Mouse (Mus musculus) adrenal gland, postnatal 4 days (tissue): ENCODE data around the gene 4931440F15Rik. TPM values are rescaled to one million over a fixed set of nuclear protein-coding genes. Genes with fewer than 3 reads are reported as not detected.
"Not testable (repeated sequence)": the region's sequence is repeated elsewhere in the genome, so short reads cannot be mapped to it uniquely, and the experiment has no call there.

Experiments used
- DNase-seq, 2 experiments: peaks; one replicate each; pipeline ENCODE4 v3.0.0; 2021 to 2022; ENCODE audit warnings: low spot score in 2 of 2, mixed read lengths in 2 of 2
- long read RNA-seq, 2 experiments: library from polyadenylated mRNA; stranded (forward); transcript quantifications; one replicate each; pipeline ENCODE4 v2.0.0; 2021
- total RNA-seq, 2 experiments: library from RNA; stranded (reverse); gene quantifications; 2 replicates each; pipeline ENCODE4 v1.2.3; 2021

Gene 4931440F15Rik
- total RNA-seq: under 1 TPM; 0.48 to 0.85 TPM
- long read RNA-seq, experiment 1: 0 reads
- long read RNA-seq, experiment 2: 0 reads

DNA sequence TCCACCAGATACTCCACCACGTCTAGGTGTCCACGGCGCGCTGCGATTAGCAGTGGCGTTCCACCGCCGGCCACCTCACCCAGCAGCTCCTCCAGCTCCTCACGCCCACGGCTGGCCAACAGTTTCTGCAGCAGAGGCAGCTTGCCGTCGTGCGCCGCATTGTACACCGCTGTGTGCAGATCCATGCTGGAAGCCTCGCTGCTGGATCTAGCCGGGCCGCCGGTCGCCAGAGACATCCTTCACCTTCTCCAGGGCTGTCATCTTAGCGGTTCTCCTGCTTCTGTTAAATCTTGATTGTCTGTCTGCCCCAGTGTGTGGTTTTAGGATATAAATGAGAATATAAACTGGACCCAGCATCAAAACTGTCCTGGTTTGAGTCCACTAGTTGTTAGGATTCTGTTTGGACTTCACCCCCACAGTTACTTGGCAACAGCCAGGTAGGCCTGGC lies at the start of gene 4931440F15Rik:
4931440F15Rik (minus strand) TSS at position 398 of the 448 bp plus-strand sequence.
- not testable (repeated sequence) for DNase-seq

DNA sequence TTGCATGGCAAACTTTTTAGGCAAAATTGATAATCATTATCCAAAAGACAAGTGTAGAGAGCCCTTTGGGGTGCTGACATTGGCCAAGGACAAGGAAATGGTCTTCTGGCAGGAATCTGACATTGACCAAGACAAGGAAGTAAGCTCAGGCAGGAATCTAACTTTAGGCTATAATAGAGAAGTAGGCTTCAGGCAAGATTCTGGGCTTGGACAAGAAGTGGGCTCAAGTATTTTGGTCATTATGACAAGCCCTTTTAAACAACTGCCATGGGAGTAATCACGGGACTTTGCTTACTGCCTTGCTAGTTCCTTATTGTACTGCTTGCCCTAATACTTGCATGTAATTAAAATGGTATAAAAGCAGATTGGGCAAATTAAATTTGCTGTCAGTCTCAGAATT lies 49.3 kb upstream of the 4931440F15Rik start:
- DNase-seq: not testable (repeated sequence)

DNA sequence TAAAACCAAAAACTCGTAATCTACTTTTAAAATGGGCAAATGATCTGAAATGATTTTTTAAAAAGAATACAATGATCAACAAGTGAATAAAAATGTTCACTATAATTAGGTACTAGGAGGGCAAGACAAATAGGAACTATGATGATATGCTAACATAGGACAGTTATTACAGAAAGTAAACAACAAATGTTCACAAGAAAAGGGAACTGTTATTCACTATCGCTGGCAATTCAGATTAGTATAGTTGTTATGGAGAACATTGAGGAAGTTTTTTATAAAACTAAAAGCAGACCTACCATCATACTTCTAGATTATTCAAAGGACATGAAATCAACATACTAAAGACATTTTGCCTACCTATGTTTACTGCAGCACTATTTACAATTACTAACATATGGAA lies 44.7 kb upstream of the 4931440F15Rik start:
- no peak for DNase-seq

DNA sequence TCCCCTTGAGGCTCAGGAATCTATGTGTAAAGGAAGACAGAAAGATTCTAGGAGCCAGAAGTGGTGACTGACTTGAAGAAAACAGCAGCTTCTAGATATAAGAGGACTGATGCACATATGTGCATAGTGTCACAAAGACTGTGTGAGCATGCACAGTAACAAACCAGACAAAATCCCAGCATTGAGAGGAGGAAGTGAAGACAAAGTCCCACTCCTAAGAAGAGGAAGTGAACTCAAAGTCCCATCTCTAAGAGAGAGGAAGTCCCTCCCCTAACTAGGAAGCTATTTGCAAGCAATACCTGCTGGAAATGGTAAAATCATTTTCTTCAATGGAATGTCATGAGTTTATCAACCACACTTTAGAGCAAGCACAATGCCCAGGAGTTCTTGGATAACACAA lies 38.8 kb upstream of the 4931440F15Rik start:
- no peak for DNase-seq

DNA sequence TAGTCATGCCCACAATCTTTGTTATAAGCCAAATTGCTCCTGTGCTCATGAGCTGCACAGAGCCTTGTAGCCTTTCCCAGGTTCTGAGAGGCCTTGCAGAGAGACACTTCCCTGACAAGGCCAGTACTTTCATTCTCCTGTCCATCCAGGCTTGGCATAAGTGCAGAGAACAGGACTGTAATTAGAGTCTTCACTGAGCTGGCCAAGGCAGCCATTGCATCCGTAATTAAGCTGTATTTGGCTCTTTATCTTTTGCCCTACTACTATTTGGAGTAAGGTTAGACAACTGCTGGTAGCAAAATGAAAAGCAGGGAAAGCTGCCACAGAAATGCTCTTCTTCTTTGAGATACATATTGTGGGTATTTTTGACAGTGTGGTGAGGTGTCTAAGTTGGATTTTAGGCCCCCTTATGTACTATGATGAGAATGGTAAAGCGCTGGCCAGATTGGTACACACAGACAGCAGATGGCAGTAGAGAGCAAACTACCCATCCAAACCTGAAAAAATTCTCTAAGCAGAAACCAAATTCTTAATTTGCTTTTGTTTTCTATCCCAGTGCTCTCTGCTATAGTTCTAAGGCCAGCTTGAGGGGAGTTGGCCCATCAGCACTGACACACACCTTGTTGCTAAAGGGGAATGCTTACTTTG lies 36.4 kb upstream of the 4931440F15Rik start:
- no peak for DNase-seq

DNA sequence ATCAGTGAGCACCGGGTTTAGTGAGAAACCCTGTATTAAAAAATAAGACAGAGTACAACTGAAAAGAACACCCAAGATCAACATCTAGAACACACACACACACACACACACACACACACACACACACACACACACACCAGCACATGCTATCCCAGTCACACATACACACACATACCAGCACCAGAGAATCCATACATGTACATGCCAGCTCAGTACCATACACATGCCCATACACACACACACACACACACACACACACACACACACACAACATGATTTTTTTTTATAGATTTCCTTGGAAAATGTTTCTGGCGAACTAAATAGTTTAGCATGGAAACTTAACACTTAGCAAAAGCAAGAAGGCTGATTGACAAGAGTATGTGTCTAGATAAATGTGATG lies 35.6 kb upstream of the 4931440F15Rik start:
- no peak for DNase-seq

DNA sequence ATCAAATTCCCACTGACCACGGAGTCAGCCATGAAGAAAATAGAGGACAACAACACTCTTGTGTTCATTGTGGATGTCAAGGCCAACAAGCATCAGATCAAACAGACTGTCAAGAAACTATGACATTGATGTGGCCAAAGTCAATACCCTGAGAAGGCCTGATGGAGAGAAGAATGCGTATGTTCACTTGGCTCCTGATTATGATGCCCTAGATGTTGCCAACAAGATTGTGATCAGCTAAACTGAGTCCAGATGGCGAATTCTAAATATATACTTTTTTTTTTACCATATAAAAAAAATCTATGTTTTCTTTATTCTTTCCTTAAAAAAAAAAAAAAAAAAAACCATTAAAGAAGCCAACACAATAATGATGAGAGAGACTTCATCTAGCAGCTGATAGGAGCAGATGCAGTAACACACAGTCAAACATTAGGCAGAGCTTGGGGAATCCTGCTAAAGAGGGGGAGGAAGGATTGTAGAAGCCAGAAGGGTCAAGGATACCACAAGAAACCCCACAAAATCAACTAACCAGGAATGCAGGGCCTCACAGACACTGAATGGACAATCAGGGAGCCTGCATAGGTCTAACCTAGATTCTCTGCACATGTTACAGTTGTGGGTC lies 15.2 kb upstream of the 4931440F15Rik start:
- no peak for DNase-seq

DNA sequence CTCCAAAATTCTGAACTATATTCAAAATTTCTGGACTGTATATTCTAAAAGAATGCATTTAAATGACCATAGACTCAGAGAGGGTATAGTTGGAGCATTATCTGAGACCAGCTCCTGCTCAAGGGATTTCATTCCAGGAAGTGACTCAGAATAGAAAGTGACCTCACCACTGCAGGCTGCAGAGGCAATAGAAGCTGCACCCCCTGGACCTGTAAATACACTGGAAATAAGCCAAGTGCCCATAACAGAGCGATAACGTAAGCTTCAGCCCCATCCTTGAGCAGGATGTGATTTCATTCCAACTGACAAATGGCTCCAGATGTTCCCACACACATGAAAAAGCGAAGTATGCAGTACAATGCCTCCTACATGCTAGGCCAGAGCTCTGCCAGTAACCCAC lies 14.3 kb upstream of the 4931440F15Rik start:
- DNase-seq: no peak

DNA sequence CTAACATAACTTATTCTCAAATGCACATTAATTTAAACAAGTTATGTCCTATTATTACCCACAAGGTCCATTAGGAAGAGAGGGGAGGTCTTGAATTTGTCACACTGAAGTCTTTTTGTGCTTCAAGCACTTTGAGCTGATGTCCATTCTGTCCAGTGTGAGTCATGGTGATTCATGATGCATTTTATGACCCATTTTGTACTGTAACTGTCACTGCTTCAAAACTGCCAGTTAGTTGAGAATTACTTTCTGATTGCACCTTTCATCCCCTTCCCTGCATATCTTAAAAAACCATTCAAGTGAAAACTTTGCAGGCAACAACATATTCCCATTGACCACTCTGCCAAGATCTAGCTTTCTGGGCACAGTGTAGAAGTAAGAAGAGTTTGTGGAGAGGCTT lies 11.6 kb upstream of the 4931440F15Rik start:
- no peak for DNase-seq

DNA sequence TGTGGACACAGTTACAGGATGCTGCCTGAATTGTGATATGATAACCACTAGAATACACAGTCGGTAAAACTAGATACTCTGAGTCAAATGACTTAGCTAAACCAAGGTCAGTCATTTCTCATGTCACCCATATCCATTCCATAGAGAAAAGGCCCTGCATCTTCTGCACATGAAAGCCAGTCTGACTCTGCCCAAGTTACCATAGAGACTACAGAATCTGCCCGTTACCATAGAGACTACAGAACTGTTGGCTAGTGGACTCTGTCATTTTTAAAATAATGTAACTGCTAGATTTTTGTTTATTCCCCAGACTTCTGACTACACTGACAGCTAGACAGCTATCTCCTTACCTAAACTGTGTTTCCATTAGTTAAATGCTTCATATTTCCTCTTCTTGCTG lies 2.3 kb upstream of the 4931440F15Rik start:
- no peak for DNase-seq

DNA sequence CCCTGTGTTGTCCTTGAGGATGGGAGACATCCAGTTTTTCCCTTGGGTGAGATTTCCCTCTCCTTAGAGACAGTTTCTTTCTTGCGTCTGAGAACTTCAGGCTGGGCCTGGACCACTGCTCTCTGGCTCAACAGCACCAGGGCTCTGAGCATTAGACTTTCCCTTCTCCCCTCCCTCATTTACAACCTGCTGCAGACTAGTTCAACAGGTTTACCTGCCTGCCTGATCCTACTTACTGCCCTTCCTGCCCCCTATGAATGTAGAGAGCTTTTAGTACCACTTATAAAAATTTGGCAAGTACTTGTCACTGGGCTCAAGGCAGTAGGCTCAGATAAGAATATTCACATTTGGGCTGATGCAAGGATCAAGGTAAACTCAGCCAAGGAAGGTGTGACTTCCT lies 533 bp upstream of the 4931440F15Rik start:
- DNase-seq: no peak

DNA sequence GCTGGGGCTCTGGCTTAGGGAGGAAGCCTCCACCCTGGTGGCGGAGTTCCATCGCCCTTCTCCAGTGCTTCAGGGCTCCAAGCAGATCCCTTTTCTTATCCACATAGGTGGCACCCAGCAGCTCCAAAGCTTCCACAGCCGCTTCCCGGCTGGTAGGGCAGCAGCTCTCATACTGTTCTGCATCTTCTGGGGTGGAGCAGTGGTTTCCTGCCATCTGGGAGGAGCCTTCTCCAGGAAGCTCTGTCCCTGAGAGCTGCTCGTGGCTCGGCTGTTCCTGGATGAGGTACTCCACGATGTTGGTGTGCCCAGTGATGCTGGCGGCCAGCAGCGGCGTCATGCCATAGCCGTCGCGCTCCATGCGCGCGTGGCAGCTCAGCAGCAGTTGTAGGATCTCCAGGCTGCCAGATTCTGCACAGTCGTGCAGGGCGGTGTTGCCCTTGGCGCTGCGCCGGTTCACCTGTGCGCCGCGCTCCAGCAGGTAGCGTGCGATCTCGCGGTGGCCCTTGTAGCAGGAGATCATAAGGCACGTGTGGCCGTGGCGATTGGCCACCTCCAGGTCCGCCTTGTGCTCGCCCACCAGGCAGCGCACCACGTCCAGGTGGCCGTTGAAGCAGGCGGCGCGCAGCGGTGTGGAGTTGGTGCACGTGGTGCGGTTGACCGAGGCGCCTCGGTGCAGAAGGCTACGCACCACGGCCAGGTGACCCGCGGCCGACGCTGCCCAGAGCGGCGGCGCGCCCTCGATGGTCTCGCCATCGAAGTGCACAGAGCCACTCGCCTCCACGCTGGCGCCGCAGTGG lies 796 bp downstream of the 4931440F15Rik start:
- not testable (repeated sequence) for DNase-seq

DNA sequence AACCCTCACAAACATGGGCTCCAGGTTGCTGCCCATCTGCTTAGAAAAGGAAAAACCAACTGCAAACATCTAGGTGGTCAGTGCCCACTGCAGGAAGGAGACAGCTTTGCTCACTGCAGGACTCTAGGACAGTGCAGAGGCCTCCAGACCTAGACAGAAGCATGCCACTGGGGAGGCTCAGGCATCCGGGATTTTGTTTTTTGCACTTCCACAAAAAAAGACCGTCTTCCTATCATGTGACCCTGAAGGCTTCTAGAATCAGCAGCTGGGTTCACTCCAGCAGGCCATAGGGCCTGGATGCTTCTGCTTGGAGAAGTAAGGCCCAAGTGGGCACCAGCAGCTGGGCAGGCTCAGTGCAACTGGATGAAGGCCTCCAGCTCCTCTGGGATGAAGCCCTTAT lies 2.3 kb downstream of the 4931440F15Rik start:
- no peak for DNase-seq

DNA sequence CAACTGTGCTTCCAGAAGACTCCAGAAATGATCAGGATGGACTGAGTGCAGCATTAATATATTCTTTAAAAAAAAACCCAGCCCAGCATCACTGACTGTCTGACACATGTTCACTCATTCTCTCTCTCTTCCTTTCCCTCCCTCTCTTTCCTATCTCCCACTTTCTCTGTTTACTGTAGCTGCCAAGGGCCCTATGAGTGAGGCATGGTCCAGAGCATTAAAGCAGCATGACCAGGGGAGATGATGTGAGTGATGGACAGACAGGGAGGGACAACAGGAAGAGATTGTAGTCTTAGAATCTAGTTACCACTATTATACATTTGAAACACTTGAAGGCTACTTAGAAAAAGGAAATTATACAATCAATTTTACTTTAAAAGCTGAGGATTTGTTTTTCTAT lies 9.8 kb downstream of the 4931440F15Rik start:
- no peak for DNase-seq

DNA sequence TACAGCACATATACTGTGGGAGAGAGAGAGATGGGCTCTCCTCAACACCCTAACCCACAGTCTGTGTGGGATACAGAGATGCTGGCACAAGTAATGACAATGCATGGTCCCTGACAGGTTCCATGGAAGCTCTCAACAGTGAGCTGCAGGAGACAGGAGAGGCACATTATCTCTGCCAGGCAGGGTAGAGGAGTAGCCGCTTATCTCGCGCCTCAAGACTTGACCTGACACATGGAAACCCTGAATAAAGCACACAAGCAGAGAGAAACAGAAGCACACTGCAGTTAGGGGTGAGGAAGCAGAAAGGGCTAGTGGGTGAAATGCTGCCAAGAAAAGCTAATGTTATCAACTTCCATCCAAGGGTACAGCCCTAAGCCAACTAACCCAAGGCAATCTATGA lies 10.2 kb downstream of the 4931440F15Rik start:
- no peak for DNase-seq

DNA sequence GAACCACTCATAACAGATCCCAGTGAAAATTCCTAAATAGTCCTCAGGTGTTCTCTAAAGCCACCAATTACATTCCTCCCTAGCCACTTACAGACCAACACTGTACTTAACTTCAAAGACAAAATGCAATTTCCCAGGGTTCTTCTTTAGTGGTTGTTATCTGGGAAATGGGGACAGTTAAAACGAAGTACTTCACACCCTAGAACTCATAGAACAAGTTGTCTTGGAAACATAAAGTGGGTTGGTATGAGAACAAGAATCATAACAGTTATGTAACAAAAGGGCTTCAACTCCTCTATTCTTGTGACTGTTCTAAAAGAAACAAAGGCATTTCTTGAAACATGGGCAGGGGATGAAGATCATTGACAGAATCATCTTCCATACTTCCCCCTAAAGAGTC lies 12.2 kb downstream of the 4931440F15Rik start:
- no peak for DNase-seq

DNA sequence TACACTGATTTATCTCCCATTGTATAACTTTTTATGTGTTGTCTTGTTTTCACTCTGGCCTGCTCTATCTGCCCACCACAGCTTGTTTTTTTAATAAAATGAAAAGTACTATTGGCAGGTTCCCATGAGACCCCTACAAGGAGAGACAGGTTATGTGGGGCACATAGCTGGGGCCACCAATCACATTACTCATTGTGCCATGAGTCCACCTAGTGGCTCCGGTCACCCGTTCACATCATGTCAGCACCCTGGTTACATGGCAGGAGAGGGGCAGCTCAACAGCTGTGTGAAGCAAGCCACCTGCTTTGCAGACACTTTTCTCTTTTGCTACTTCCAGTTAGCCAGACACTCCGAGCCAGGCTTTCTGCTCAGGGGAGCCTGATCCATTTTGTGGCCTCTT lies 13.0 kb downstream of the 4931440F15Rik start:
- no peak for DNase-seq

DNA sequence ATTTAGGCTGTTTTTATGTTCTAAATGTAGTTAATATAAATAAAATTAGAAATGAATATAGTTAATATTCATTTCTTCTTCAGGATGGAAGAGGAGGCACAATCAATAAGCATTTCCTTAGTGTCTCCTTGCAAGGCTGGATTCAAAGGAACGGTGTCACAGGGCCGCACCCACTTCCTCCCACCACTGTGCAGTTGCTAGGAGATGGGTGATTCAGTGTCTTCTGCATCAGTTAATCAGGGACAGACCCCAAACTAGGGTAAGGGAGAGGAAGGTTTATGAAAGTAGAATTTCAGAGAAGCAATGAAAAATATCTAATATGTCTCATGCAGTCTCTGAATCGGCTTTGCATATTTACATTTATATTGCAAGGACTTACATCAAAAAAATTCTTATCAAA lies 15.1 kb downstream of the 4931440F15Rik start:
- no peak for DNase-seq

DNA sequence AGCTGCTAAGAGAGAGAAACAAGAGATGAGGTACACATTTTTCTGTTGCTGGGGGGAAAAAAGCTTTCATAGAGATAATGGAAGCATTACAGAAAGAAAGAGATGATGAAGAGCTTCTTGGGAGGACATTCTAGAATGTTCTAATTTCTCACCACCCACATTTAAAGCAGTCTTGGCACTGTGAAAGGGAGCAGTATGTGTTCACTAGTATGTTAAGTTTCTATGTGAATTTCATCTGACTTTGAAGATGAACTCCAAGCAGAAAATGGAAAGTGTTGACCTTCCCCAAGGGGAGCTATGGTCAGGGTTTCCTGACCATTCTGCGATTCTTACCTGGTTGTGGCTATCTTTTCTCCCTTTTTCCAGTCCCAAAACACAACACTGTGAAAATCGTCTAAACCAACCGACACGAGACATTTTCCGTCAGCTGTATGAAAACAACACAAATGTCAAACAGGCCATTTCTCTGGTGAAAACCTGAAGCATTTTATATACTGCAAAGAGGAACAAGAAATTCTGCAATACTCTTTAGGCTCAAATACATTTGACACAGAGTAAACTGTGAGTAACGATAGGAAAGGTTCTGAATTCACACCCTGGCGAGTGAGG lies 16.4 kb downstream of the 4931440F15Rik start:
- DNase-seq: no peak

DNA sequence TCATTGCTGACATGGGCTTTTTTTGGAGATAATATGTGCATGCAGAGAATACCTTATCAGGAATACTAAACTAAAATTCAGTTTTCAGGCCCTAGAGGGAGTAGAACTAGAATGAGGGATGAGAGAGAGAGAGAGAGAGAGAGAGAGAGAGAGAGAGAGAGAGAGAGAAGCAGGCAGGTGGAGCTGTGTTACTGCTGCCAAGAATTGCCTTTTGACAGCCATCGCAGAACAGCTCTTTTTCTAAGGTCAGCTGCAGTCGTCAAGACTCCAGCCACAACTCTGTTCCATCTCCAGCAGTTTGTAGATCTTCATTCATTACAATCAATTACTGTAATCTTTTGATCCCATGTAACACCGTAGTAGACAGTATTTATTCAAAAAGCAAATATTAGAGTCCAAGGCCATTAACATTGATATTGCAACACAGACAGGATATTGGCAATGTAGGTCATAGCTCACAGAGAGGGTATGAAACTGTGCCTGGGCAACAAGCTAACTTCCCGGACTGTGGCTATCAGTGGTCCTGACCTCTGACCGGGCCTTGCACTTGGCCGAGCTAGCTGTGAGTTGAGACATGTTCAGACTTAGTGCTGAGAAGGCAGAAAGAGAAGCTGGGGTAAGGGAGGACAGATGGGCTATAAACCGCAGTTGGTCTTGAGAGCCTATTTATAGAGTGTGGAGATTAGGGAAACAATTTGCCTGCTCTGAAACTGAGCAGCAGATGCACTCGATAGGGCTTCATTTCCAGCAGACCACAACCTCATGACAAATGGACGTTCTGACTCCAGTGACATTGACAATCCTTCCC lies 17.1 kb downstream of the 4931440F15Rik start:
- DNase-seq: no peak

DNA sequence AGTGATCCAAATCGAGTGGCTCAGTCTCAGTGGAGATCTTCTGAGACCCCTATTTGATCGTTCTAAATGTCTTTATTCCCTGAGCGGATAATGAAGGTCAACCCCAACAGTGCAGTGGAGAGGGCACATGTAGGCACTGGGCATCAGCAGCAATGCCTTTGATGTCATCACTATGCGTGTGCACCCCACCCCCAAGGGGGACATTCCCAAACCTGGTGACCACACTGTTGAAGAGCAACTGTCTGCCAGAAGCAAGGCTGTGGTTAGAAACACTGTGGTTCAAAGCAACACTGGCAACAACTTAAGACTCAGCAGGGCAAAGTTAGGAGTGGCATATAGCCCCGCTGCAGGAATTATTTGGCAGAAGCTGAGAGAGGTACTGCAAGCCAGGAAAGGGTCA lies 18.1 kb downstream of the 4931440F15Rik start:
- no peak for DNase-seq
